ENCODE assay signal across 8 mouse cellular contexts in genomic region chr17:7925413-7926160, GRCm38 (mm10). TPM values are rescaled to one million over a fixed set of nuclear protein-coding genes. Genes with fewer than 3 reads are reported as not detected.
DNase-seq lines count a peak whose midpoint lies in the region; ATAC-seq and TF ChIP-seq lines count a peak whose summit lies in the region.
"Had no signal": no experiment of that assay in that cellular context is flagged by ENCODE, and none has a peak within 500 bp of the region (broad histone marks: within the 10 kb centered on the region; RNA-seq: fewer than 3 reads in every experiment).

Tagap (plus strand) TSS chr17:7926000.

- TF ChIP-seq POLR2A in olfactory bulb, adult 2 months (IDR thresholded peaks at IDR 0.05; ENCODE audit: insufficient read depth, low read depth, low read length), result no peak

- peak within 1 kb of the TSS; percentile 20 to 33; a peak in 2 of 4 replicates for H3K4me3 ChIP-seq in liver, embryonic 14.5 days (ENCODE audit: insufficient read depth in 1 of 2, low read depth in 2 of 2, low read length in 2 of 2)
- no peak within 1 kb of the TSS for H3K4me3 ChIP-seq in olfactory bulb, adult 2 months (ENCODE audit: insufficient read depth, low read depth, low read length)
- H3K4me3 ChIP-seq: forebrain, embryonic 15.5 days had no signal

- no peaks in the 10 kb centered on the region for H3K36me3 ChIP-seq in liver, embryonic 14.5 days (replicated peaks; ENCODE audit: control insufficient read depth, insufficient read depth, low read depth)
- H3K36me3 ChIP-seq: forebrain, embryonic 15.5 days had no signal

- no peak for TF ChIP-seq CTCF in liver, embryonic 14.5 days (IDR thresholded peaks at IDR 0.05; ENCODE audit: low read depth)
- TF ChIP-seq CTCF in olfactory bulb, adult 2 months (IDR thresholded peaks at IDR 0.05; ENCODE audit: insufficient read depth, low read depth, low read length), result no peak

- no peaks in the 10 kb centered on the region for H3K9me3 ChIP-seq in liver, embryonic 14.5 days (ENCODE audit: control insufficient read depth, low read length)
- H3K9me3 ChIP-seq: forebrain, embryonic 15.5 days had no signal

- no peak within 1 kb of the TSS for H3K9ac ChIP-seq in liver, embryonic 14.5 days (replicated peaks)
- H3K9ac ChIP-seq: forebrain, embryonic 15.5 days had no signal

- DNase-seq in A20 (ENCODE audit: low read depth, low spot score), result peak; percentile 88
- peak; percentile 86 for DNase-seq in CD4-positive, CD25-positive, alpha-beta regulatory T cell, adult 2 months (ENCODE audit: low read depth, low spot score)
- no peak for DNase-seq in liver, embryonic 14.5 days (ENCODE audit: low read depth in 3 of 3, low spot score in 3 of 3)
- no peak for DNase-seq in Muller cell, postnatal 12 days (ENCODE audit: inconsistent ontology term)
- DNase-seq in frontal cortex, postnatal 10 days (ENCODE audit: low spot score in 2 of 2), result no peak
- DNase-seq in adrenal gland, postnatal 4 days (ENCODE audit: low spot score in 2 of 2), result no peak

- ATAC-seq in liver, embryonic 14.5 days (ENCODE audit: insufficient read depth), result no peak
- ATAC-seq: forebrain, embryonic 15.5 days had no signal

- TF ChIP-seq EP300 in liver, embryonic 14.5 days (IDR thresholded peaks at IDR 0.05; ENCODE audit: low read depth), result no peak

- H3K4me2 ChIP-seq in liver, embryonic 14.5 days (ENCODE audit: low read depth), result peak within 1 kb of the TSS; percentile 15
- H3K4me2 ChIP-seq: forebrain, embryonic 15.5 days had no signal

- WGBS in liver, embryonic 14.5 days (ENCODE audit: insufficient replicate concordance), result 28% methylated on average over 13 of the region's 13 CpGs
- 66% methylated on average over 13 of the region's 13 CpGs for WGBS in olfactory bulb, adult 2 months

- no peaks in the 10 kb centered on the region; a peak in 1 of 4 replicates for H3K4me1 ChIP-seq in liver, embryonic 14.5 days (replicated peaks; ENCODE audit: control insufficient read depth in 2 of 2, insufficient read depth in 2 of 2, low read length in 1 of 2)
- H3K4me1 ChIP-seq in olfactory bulb, adult 2 months (ENCODE audit: control insufficient read depth, insufficient read depth, low read length), result no peaks in the 10 kb centered on the region
- H3K4me1 ChIP-seq: forebrain, embryonic 15.5 days had no signal

- no peaks in the 10 kb centered on the region for H3K27me3 ChIP-seq in liver, embryonic 14.5 days (ENCODE audit: control insufficient read depth, insufficient read depth, low read length)
- H3K27me3 ChIP-seq: forebrain, embryonic 15.5 days had no signal

- no peak within 1 kb of the TSS for H3K27ac ChIP-seq in liver, embryonic 14.5 days
- no peak within 1 kb of the TSS for H3K27ac ChIP-seq in olfactory bulb, adult 2 months (ENCODE audit: insufficient read depth, low read depth, low read length)
- H3K27ac ChIP-seq: forebrain, embryonic 15.5 days had no signal

RNA-seq across cellular contexts. Expression of gene Tagap, which starts in this region (rescaled TPM):
- 0.79 and 0.90 TPM in 2 replicates for polyA plus RNA-seq in liver, embryonic 14.5 days (2012; rRNA removed)
- 1.3 and 1.6 TPM in 2 replicates for polyA plus RNA-seq in liver, embryonic 14.5 days (2014; fragmentation: Nextera tagmentation; extraction: Ambion mirVana)
- polyA plus RNA-seq in olfactory bulb, adult 2 months (2012; ENCODE audit: insufficient read depth, insufficient read length, low replicate concordance, missing spikeins), result not detected in 2 replicates
- 1 to 10 TPM; 5.2 to 5.4 TPM for total RNA-seq in adrenal gland, postnatal 4 days (2021)

Comparison
In these comparisons a context has a peak if more than half of its experiments do, and no peak if none do; other contexts are left out.
1. DNase-seq: peak in A20 (single experiment) and CD4-positive, CD25-positive, alpha-beta regulatory T cell, adult 2 months (single experiment); none in liver, embryonic 14.5 days (0 of 3), Muller cell, postnatal 12 days (single experiment), frontal cortex, postnatal 10 days (0 of 2) and adrenal gland, postnatal 4 days (0 of 2).